Mouse (Mus musculus): Measurements from ENCODE around the gene Tnip2. TPM values are rescaled to one million over a fixed set of nuclear protein-coding genes. Genes with fewer than 3 reads are reported as not detected.

Tnip2 gene
- polyA plus RNA-seq, 1 experiment from 2014 or later, result 21.9 TPM

DNA sequence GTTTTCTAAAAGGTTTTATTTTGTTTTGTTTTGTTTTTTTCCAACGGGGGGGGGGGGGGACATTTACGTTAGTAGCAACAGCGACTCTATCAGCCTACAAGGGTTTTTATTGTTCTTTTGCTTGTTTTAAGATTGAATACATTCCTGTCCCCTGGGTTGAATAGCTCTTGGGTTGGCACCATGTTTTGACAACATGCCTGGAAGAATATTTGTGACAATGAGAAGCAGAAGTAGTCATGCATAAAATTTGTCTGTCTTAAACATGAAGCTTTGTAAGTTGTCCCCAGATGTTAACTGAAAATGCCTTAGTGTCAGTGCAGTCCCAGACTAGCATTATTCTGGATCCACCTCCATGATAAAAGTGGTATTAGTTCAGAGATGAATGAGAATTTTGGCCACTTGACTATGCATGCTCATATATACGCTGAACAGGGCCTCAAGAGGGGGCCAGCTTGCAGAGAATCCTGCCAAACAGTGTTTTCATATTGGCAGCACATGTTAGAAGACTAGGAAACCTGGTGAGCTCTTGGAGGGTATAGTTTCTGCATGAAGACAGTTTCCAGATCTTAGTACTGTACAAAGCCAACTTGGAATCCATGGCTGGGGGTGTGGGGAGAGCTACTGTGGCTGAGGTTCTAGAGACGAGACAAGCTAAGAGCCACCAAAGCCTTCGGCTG is 24.9 kb downstream of the Tnip2 start:
- H3K27ac ChIP-seq, result no peak overlapping the region
- H3K9me3 ChIP-seq (replicated peaks), result no peaks in the 10 kb centered on the region
- H3K4me1 ChIP-seq, result peaks cover 8% of the 10 kb centered on the region
- WGBS, result 70% methylated on average over 6 of the region's 6 CpGs
- peaks cover 31% of the 10 kb centered on the region for H3K36me3 ChIP-seq
- H3K9ac ChIP-seq, result no peak overlapping the region
- no peak for ATAC-seq (replicated peaks; ENCODE audit: low FRiP score)
- H3K27me3 ChIP-seq, result no peaks in the 10 kb centered on the region
- no peak overlapping the region for H3K4me3 ChIP-seq (replicated peaks)
- H3K4me2 ChIP-seq, result no peak overlapping the region

DNA sequence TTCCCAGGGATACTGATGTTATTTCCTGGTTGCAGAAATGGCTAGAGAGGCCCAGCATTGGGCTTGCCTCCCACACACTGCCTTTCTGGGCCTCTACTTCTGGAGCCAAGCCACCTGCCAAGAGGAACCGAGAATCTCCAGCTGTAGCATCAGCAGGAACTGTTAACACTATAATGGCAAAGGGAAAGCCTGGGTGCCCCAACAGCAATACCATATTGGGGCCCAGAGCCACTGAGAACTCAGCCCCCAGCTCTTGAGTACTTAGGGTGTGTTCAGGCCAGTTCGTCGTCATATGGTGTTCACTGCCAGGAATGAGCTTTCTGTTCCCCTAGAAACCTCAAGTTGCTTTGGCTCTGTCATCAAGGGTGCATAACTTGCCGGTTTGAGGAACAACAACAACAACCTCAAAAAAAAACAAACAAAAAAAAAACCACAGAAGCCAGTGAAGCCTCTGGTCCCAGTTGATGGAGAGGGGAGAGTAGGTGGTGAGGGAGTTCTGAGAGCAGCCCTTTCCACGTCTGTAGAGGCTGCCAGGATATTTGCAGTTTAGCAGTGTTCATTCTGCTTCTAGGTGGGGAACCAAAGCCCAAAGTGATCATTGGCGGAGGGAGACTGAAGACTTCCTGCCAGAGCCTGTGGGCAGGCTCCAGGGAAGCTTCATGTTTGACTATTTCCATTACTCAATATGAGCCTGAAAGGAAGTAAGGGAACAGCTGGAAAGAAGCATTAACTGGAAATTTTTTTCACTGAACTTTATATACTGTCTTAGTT is 26.3 kb downstream of the Tnip2 start:
- no peak overlapping the region for H3K4me3 ChIP-seq (replicated peaks)
- H3K9me3 ChIP-seq (replicated peaks), result no peaks in the 10 kb centered on the region
- no peak overlapping the region for H3K4me2 ChIP-seq
- WGBS, result 65% methylated on average over 6 of the region's 6 CpGs
- peaks cover 41% of the 10 kb centered on the region for H3K36me3 ChIP-seq
- H3K9ac ChIP-seq, result no peak overlapping the region
- H3K4me1 ChIP-seq, result peaks cover 8% of the 10 kb centered on the region
- ATAC-seq (replicated peaks; ENCODE audit: low FRiP score), result no peak
- no peaks in the 10 kb centered on the region for H3K27me3 ChIP-seq
- H3K27ac ChIP-seq, result no peak overlapping the region

DNA sequence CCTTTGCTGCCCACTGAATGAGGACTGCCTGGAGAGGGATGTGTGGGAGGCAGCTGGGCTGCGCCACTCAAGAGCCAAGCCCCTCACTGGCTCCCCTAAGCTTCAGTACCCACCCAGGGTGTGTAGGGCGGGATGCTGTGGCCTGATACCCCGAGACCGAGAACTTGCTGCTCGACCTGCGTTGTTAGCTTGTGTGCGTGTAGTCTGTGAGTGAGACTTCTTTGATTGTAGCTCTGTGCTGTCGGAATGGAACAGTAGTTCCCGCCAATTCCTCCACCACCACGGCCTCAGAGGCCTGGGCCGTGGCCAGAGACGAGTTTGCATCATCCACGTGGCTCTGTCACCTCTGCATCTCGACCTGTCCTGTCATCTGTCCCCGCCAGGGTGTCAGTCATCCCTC is 28.1 kb downstream of the Tnip2 start:
- Histone ChIP-seq H3K36me3 (peaks cover 57% of the 10 kb centered on the region), H3K9me3 (replicated peaks) (no peaks in the 10 kb centered on the region), H3K4me2 (no peak overlapping the region), H3K9ac (no peak overlapping the region), H3K4me1 (peaks cover 8% of the 10 kb centered on the region), H3K27ac (no peak overlapping the region), H3K27me3 (no peaks in the 10 kb centered on the region), H3K4me3 (replicated peaks) (no peak overlapping the region)
- ATAC-seq (replicated peaks; ENCODE audit: low FRiP score), result no peak
- 93% methylated on average over 15 of the region's 15 CpGs for WGBS

DNA sequence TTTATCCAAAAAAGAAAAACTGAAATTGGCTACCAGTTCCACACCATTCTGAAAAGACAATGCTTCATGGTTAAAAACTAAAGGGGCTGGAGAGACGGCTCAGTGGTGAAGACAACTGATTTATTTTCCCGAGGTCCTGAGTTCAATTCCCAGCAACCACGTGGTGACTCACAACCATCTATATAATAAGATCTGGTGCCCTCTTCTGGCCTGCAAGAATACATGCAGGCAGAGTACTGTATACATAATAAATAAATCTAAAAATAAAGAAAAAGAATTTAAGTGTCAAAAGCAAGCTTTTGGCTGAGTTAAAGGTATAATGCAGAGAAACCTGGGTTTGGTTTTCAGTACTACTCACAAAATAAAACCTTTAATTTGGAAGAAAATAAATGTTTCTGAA is 32.9 kb downstream of the Tnip2 start:
- H3K9me3 ChIP-seq (replicated peaks), result no peaks in the 10 kb centered on the region
- no peaks in the 10 kb centered on the region for H3K27me3 ChIP-seq
- H3K27ac ChIP-seq, result no peak overlapping the region
- H3K9ac ChIP-seq, result no peak overlapping the region
- ATAC-seq (replicated peaks; ENCODE audit: low FRiP score), result no peak
- no peak overlapping the region for H3K4me3 ChIP-seq (replicated peaks)
- no peak overlapping the region for H3K4me2 ChIP-seq
- no peaks in the 10 kb centered on the region for H3K4me1 ChIP-seq
- 70% methylated on average over 3 of the region's 3 CpGs for WGBS
- H3K36me3 ChIP-seq, result peaks cover 89% of the 10 kb centered on the region

DNA sequence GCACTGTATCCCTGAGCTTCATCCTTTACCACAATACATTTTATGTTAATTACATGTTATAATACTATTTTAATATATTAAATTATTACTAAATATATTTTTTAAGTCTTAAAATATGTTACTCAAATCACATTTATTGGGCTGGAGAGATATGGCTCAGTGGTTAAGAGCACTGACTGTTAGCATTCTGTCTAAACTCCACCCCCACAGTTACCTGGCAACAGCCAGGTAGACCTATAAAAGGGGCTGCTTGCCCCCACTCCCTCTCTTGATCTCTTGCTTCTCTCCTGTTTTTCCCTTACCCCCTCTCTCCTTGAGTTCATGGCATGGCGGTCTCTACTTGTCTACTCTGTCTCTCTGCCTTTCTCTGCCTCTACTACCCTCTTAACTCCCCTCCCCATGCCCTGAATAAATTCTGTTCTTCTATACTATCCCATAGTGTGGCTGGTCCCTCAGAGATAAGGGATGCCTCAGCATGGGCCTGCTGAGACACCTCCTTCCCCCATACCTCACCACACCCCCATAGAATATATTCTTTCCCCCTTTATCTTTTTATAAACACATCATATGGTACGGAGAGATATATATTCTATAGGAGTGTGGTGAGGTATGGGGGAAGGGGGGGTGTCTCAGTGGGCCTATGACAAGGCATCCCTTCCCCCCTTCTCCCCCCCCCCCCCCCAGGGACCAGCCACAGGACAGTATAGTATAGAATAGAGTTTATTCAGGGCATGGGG is 45.6 kb downstream of the Tnip2 start:
- 91% methylated on average over 2 of the region's 2 CpGs for WGBS
- H3K27me3 ChIP-seq, result no peaks in the 10 kb centered on the region
- H3K36me3 ChIP-seq, result peaks cover 72% of the 10 kb centered on the region
- ATAC-seq (replicated peaks; ENCODE audit: low FRiP score), result no peak; the same call in 1 of the 2 replicates
- H3K9me3 ChIP-seq (replicated peaks), result no peaks in the 10 kb centered on the region
- no peak overlapping the region for H3K27ac ChIP-seq
- no peak overlapping the region for H3K9ac ChIP-seq
- no peak overlapping the region for H3K4me3 ChIP-seq (replicated peaks)
- no peaks in the 10 kb centered on the region for H3K4me1 ChIP-seq
- no peak overlapping the region for H3K4me2 ChIP-seq

DNA sequence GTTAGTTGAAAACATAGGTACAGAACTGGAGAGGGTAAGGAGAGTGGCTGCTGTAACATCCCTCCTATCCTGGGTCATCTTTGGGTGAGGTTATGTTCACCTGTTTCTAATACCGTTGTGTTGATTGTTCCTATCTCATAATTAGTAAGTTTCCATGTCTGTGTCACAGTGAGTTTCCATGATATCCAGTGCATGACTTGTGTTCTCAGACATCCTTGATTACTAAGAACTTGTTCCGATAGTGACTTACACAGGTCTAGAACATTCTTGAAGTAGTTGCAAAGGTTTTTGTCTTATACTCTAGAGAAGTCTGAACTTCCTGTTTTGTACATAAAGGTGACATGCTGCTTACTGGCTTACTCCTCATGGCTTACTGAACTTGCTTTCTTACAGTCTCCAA is 47.1 kb downstream of the Tnip2 start:
- no peaks in the 10 kb centered on the region for H3K4me1 ChIP-seq
- H3K27ac ChIP-seq, result no peak overlapping the region
- H3K9me3 ChIP-seq (replicated peaks), result no peaks in the 10 kb centered on the region
- peaks cover 85% of the 10 kb centered on the region for H3K36me3 ChIP-seq
- no peak overlapping the region for H3K4me2 ChIP-seq
- 92% methylated on average over 2 of the region's 2 CpGs for WGBS
- no peaks in the 10 kb centered on the region for H3K27me3 ChIP-seq
- no peak for ATAC-seq (replicated peaks; ENCODE audit: low FRiP score)
- no peak overlapping the region for H3K9ac ChIP-seq
- H3K4me3 ChIP-seq (replicated peaks), result no peak overlapping the region

DNA sequence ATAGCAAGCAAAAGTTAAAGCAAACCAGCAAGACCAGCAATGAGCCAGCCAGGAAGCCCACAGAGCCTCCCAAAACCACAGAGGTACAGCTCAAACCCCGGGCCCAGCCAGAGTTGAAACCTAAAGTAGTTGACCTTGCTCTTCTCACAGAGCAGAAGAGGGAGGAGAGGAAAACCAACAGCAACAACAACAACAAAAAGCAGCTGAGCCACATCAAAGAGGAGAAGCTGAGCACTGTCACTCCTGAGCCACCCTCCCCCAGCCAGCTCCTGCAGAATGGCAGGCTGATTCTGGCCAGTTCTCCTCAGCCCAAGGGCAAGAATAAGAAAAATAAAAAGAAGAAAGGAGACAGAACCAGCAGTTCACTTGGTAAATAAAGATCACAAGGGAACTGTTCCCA is 47.7 kb downstream of the Tnip2 start:
- WGBS, result 62% methylated on average over 1 of the region's 1 CpGs
- no peak for ATAC-seq (replicated peaks; ENCODE audit: low FRiP score)
- Histone ChIP-seq H3K9ac (no peak overlapping the region), H3K4me3 (replicated peaks) (no peak overlapping the region), H3K4me2 (no peak overlapping the region), H3K27ac (no peak overlapping the region), H3K27me3 (no peaks in the 10 kb centered on the region), H3K36me3 (peaks cover 86% of the 10 kb centered on the region), H3K9me3 (replicated peaks) (no peaks in the 10 kb centered on the region), H3K4me1 (no peaks in the 10 kb centered on the region)

DNA sequence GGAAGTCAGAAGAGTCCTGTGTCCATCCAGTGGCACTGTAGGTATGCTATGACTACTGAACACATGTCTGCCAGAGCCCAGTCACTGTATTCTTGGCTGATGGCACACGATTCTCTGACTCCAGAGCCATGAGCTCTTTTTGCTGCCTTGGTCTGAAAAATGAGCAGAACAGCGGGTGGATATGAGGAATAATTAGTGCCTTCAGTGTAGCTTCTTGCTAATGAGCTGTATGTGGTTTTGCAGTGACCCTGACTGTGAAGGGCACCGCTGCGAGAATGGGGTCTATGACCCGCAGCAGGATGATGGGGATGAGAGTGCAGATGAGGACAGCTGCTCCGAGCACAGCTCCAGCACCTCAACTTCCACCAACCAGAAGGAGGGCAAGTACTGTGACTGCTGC is 52.0 kb downstream of the Tnip2 start:
- Histone ChIP-seq H3K27me3 (no peaks in the 10 kb centered on the region), H3K4me1 (no peaks in the 10 kb centered on the region), H3K36me3 (peaks cover 96% of the 10 kb centered on the region), H3K4me2 (no peak overlapping the region), H3K9ac (no peak overlapping the region), H3K4me3 (replicated peaks) (no peak overlapping the region), H3K27ac (no peak overlapping the region), H3K9me3 (replicated peaks) (no peaks in the 10 kb centered on the region)
- WGBS, result 92% methylated on average over 6 of the region's 6 CpGs
- no peak for ATAC-seq (replicated peaks; ENCODE audit: low FRiP score)

DNA sequence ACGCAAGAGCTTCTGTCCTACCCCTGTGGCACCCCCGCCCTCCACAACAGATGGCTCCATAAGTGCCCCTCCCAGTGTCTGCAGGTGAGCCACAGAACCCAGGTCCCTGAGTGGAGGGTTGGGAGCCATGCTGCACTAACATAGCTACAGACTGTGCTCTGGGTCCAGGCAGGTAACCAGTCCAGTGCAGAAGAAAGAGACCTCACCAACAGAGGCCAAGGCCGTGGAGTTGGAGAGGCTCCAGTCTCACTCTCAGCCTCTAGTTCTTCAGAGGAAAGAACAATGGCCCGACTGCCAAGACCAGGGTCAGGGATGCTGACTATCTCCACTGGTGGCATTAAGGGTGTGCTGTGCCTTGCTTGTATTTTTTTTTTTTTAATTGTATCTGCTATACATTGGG is 52.5 kb downstream of the Tnip2 start:
- H3K4me2 ChIP-seq, result no peak overlapping the region
- H3K4me1 ChIP-seq, result no peaks in the 10 kb centered on the region
- H3K27ac ChIP-seq, result no peak overlapping the region
- no peak overlapping the region for H3K9ac ChIP-seq
- ATAC-seq (replicated peaks; ENCODE audit: low FRiP score), result no peak
- H3K27me3 ChIP-seq, result no peaks in the 10 kb centered on the region
- H3K9me3 ChIP-seq (replicated peaks), result no peaks in the 10 kb centered on the region
- peaks cover 95% of the 10 kb centered on the region for H3K36me3 ChIP-seq
- WGBS, result 98% methylated on average over 4 of the region's 4 CpGs
- no peak overlapping the region for H3K4me3 ChIP-seq (replicated peaks)

DNA sequence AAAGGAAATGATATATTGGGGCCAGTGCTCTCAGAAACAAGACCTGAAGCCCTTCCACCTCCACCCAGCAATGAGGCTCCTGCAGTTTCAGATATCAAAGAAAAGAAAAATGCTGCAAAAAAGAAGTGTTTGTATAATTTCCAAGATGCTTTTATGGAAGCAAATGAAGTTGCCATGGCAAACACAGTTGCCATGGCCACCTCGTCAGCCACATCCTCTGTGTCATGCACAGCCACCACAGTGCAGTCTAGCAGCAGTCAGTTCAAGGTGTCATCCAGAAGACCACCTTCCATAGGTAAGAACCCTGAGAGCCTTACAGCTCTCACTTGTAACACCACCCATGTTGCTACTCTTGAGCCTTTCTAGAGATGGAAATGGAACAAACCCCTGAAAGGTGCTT is 54.8 kb downstream of the Tnip2 start:
- Histone ChIP-seq H3K4me3 (replicated peaks) (no peak overlapping the region), H3K27me3 (no peaks in the 10 kb centered on the region), H3K4me1 (no peaks in the 10 kb centered on the region), H3K9me3 (replicated peaks) (no peaks in the 10 kb centered on the region), H3K27ac (no peak overlapping the region), H3K4me2 (no peak overlapping the region), H3K36me3 (peaks cover 92% of the 10 kb centered on the region), H3K9ac (no peak overlapping the region)
- ATAC-seq (replicated peaks; ENCODE audit: low FRiP score), result no peak
- WGBS, result 91% methylated on average over 1 of the region's 1 CpGs

DNA sequence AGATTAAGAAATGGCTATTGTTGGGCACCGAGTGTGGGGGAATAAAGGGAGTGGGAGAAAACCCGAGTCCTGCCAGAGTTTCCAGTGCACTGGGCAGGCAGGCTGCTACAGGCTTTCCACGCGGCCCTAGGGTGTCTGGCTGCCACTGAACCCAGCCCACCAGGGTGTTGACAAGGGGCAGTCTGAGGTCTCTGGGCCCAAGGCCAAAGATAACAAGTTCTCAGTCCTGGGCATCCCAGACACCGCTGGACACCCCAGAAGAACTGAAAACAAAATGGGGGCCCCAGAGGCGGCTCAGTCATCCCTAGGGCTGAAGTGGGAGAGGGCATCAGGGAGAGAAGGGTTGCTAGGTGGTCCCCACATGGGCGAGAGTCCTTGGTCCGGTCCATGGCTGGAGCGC is 67.6 kb downstream of the Tnip2 start:
- Histone ChIP-seq H3K9me3 (replicated peaks) (no peaks in the 10 kb centered on the region), H3K9ac (no peak overlapping the region), H3K36me3 (peaks cover 76% of the 10 kb centered on the region), H3K4me1 (no peaks in the 10 kb centered on the region), H3K4me2 (no peak overlapping the region), H3K27me3 (no peaks in the 10 kb centered on the region), H3K4me3 (replicated peaks) (no peak overlapping the region), H3K27ac (no peak overlapping the region)
- no peak for ATAC-seq (replicated peaks; ENCODE audit: low FRiP score)
- 74% methylated on average over 9 of the region's 9 CpGs for WGBS

Measured in kidney, embryonic 15.5 days (tissue).